Mouse (Mus musculus) ES-CJ7 (cell line): ENCODE data around the gene Arl4d.
"Not testable (repeated sequence)": the region's sequence is repeated elsewhere in the genome, so short reads cannot be mapped to it uniquely, and the experiment has no call there.

Experiments used
- DNase-seq: peaks from one replicate; pipeline ENCODE4 v3.0.0; 2011; ENCODE audit warnings: low read depth, low spot score

Arl4d gene

GRCm38 (mm10) chr11:101664825-101665635, at the start of gene Arl4d:
TSS of gene Arl4d (plus strand) at chr11:101665541.
- peak; percentile 89 for DNase-seq

- DNase-seq: no peak
Measured at GRCm38 (mm10) chr11:101616104-101616503, 49.2 kb upstream of the Arl4d start.

DNA sequence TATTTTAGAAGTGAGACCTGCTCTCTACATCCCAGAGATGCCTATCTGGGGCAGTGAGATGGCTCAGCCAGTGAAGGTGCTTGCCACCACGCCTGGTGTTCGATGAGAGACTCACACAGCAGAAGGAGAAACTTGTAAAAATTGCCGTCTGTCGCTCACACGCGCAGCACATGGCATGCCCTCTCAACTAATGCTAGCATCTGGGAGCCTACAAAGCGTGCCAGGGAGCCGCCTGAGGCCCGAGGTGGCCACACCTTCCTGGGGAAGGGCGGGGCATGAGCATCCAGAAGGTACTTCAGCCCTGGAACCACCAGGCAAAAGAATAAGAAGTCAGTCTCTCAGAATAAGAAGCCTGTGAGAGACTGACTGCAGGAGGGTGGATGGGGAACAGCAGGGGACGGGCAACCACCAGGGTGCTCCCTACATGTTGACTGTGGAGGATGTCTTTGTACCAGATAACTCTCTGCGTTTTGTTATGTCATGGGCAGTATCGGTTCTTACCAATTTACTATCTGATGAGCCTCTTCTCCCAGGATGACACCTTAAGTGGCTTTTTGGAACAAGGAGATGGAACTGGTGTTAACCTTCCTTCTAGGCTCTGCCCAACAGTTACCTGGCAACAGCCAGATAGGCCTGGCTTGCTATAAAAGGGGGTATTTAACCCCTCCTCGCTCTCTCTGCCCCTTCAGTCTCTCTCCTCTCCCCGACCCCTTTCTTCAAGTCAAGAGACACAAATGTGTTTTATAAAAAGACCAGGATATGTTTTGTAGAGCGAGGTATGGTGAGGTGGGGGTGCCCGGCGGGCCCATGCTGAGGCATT, 48.2 kb upstream of the Arl4d start:
- peak; percentile 49 for DNase-seq

- DNase-seq: peak; percentile 83
Measured at GRCm38 (mm10) chr11:101617849-101618248, 47.5 kb upstream of the Arl4d start.

- DNase-seq: no peak
Measured at GRCm38 (mm10) chr11:101618596-101618995, 46.7 kb upstream of the Arl4d start.

DNA sequence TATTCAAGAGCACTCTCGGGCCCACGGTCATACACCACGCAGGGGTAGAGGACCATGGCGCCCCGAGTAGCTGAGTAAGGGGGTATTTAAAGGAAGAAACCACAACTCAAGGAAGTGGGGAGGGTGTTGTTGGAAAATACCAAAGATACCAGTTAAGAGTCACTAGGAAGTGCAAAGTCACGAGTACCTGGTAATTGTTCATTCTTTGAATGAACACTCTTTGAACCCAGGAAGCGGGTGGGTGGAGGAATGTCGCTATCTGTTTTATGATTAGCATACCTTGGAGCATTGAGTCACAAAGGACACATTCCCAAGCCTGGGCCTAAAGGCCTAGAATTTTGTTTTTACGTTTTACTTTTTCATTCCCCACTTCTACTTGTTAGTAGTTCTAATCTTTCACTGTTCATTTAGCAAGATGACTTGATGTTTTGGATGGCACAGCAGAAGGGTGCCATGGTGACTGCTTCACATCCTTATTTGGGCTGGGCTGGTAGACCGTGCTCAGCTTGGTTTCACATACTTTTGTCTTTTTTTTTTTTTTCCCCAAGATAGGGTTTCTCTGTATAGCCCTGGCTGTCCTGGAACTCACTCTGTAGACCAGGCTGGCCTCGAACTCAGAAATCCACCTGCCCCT, 45.2 kb upstream of the Arl4d start:
- DNase-seq: not testable (repeated sequence)

DNA sequence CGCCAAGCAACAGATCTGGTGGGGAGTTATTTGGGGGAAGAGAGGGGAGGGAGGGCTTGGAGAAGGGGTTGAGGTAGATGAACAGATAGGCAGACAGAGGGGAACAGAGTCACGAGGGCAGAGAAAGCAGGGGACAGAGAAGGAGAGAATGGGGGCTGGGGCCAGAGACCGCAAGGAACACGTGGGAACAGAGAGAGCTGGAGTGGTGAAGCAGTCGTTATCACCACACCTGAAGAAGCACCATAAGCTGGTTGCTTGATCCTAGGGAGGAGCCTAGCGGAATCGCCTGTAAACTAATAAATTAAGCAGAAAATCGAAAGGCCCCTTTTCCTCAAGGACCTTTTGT, 38.7 kb upstream of the Arl4d start:
- no peak for DNase-seq

DNA sequence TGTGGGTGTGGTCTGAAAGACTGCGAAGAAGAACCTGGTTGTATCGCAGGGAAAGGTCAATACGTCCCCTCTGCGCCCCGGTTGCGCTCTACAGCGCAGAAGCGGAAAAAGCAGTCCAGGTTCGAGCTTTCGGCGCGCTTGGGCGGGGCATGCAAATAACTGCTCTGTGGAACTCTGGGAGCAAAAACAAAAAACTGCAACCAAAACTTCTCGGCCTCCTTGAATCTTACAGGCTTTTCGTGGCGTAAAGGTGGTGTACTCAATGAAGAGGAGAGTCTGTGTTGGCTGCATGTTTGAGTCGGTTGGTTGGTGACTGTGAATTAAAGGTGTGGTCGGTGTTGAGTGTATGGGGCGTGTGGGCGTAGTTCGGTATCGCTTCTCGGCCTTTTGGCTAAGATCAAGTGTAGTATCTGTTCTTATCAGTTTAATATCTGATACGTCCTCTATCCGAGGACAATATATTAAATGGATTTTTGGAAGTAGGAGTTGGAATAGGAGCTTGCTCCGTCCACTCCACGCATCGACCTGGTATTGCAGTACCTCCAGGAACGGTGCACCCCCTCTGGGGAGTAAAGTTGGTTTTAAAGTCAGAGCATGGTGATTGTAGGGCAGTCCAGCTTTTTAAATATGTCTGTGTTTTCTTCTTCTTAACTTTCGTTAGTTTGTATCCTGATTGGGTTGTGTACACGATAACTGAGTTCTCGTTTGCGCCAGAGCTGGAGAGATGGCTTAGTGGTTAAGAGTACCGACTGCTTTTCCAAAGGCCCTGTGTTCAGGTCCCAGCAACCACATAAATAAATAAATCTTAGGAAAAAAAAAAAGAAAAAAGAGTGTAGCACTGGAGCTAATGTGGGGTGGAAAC, 38.1 kb upstream of the Arl4d start, which contains the start of gene Rdm1:
TSS of gene Rdm1 (plus strand) at position 201 of the 862 bp plus-strand sequence.
- DNase-seq: peak; percentile 98

DNA sequence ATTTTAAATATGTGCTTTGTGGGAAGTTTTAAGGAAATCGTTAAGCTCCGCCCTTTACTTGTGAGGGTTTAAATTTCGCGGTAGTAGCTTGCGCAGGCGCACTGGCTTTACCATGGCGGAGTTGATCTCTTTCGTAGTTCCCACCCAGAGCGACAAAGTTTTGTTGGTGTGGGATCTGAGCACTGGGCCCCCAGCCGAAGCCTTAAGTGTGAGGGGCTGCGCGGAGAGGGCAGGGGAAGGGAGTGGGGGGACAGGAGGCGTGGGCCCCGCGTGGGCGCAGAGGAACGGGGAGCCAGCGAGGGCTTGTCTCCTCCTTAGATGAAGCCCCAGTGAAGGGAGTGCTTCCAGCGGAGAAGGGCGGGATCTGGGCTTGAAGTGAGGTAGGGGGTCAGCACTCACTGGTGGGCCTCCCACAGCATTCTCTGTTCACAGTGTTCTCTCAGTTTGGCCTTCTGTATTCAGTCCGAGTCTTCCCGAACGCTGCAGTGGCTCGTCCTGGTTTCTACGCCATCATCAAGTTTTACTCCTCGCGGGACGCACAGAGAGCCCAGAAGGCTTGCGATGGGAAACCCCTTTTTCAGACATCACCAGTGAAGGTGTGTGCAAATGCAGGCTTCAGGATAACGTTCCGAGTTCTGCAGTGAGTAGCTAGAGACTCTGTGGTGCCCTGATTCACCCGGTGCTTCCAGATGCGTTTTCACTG, 37.3 kb upstream of the Arl4d start:
- peak; percentile 92 for DNase-seq

GRCm38 (mm10) chr11:101628733-101629417, 36.5 kb upstream of the Arl4d start:
- DNase-seq: not testable (repeated sequence)

GRCm38 (mm10) chr11:101635660-101636059, 29.7 kb upstream of the Arl4d start:
- no peak for DNase-seq

GRCm38 (mm10) chr11:101639761-101640160, 25.6 kb upstream of the Arl4d start:
- DNase-seq: no peak

DNA sequence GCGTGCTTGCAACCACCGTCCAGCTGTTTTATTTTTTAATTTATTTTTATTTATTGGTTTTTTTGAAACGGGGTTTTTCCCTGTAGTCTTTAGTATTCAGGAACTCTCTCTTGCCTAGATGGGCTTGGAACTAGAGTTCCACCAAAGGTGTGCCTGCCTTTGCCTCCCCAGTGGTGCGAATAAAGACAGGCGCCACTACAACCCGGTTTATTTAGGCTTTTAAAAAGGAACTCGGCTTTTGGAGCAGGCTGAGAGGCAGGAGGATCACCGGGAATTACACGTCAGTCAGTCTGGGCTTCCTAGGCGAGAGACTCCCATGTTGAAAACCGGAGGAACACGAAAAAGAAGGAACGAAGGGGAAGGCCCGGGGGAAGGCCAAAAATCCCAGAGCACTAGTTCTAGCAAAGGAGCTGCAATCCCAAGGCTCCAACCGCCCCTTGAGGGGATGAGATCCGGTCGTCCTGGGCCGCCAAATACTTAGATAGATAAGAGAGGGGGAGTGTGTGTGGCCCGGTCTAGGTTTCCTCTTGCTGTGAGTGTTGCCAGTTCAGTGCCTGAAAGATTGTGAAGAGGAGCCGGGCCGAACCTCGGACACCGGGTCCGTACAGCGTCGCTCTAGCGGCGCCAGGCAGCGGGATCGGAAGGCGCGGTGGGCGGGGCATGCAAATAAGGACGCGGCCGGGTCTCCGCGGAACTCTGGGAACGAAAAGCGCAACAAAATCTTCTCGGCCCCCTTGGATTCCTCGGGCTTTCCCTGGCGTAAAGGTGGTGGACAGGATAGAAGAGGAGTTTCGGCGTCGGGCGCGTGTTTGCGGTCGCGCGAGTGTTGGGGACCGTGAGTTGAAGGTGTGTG, 24.3 kb upstream of the Arl4d start:
- peak; percentile 90 for DNase-seq

GRCm38 (mm10) chr11:101641710-101642642, 23.4 kb upstream of the Arl4d start:
- DNase-seq: peak; percentile 94

GRCm38 (mm10) chr11:101642931-101643330, 22.4 kb upstream of the Arl4d start:
- no peak for DNase-seq

GRCm38 (mm10) chr11:101644591-101644990, 20.8 kb upstream of the Arl4d start:
- no peak for DNase-seq

- not testable (repeated sequence) for DNase-seq
Measured at GRCm38 (mm10) chr11:101645043-101645410, 20.3 kb upstream of the Arl4d start.
